Mouse (Mus musculus) heart, adult 2 months (tissue): Measurements from ENCODE around the gene Cdh5. TPM values are rescaled to one million over a fixed set of nuclear protein-coding genes. Genes with fewer than 3 reads are reported as not detected.

Experiments used
- DNase-seq, 2 experiments: peaks; one replicate each; pipeline ENCODE4 v3.0.0; 2021
- H3K27ac ChIP-seq: fragments of 200-600 bp; 2 replicates; pipeline ENCODE4 v1.8.1; 2022
- H3K27me3 ChIP-seq: fragments of 200-500 bp; 2 replicates; pipeline ENCODE4 v1.6.1; 2012; ENCODE audit warnings: mild to moderate bottlenecking, low read length, inconsistent platforms, mixed read lengths; ENCODE audit not compliant: control insufficient read depth, insufficient read depth
- H3K36me3 ChIP-seq: fragments of 200-500 bp; 2 replicates; pipeline ENCODE4 v1.6.1; 2012; ENCODE audit warnings: low read length, inconsistent platforms; ENCODE audit not compliant: control insufficient read depth, insufficient read depth
- H3K4me1 ChIP-seq: fragments of 200-500 bp; 2 replicates; pipeline ENCODE4 v1.6.1; 2011; ENCODE audit warnings: low read length; ENCODE audit not compliant: control insufficient read depth, insufficient read depth
- H3K4me3 ChIP-seq: fragments of 200-600 bp; 2 replicates; pipeline ENCODE4 v1.8.1; 2022
- H3K79me2 ChIP-seq: fragments of 200-500 bp; replicated peaks from 2 replicates; pipeline ENCODE4 v1.6.1; 2012; ENCODE audit warnings: mild to moderate bottlenecking, inconsistent platforms, low read length, moderate library complexity, mixed read lengths; ENCODE audit not compliant: control insufficient read depth, insufficient read depth
- H3K9ac ChIP-seq: fragments of 200-500 bp; 2 replicates; pipeline ENCODE4 v1.6.1; 2012; ENCODE audit warnings: low read depth, mild to moderate bottlenecking, control low read depth, inconsistent platforms, low read length, mixed read lengths
- CTCF ChIP-seq: fragments of 200-600 bp; IDR thresholded peaks from 2 replicates; pipeline ENCODE4 v1.8.1; 2022; ENCODE audit warnings: antibody characterized with exemption, mild to moderate bottlenecking, moderate library complexity
- EP300 ChIP-seq: fragments of 200-500 bp; IDR thresholded peaks from 2 replicates; pipeline ENCODE4 v1.6.1; 2011; ENCODE audit warnings: low read depth, low read length, control low read depth; ENCODE audit not compliant: insufficient read depth
- POLR2A ChIP-seq: fragments of 200-500 bp; IDR thresholded peaks from 2 replicates; pipeline ENCODE4 v1.6.1; 2011; ENCODE audit warnings: mild to moderate bottlenecking, low read depth, low read length, control low read depth; ENCODE audit not compliant: insufficient read depth
- WGBS: fragments of 180-500 bp; shearing (Covaris S2); methylation state at CpG from one replicate; pipeline ENCODE4 v1.1.7; 2018; 5-methylcytosine and 5-hydroxymethylcytosine counted together
- intact Hi-C: fragments of 180-260 bp; cut with DNase I; formaldehyde crosslinking; loops from one replicate; pipeline ENCODE4 v1.15.1; 2025
- polyA plus RNA-seq: library from polyadenylated mRNA; depleted of rRNA; stranded (reverse); fragments of >200 nt; gene quantifications from 2 replicates; pipeline ENCODE4 v1.2.3, GENCODE M21; 2012
- total RNA-seq, 2 experiments: library from RNA; stranded (reverse); gene quantifications; 2 replicates each; pipeline ENCODE4 v1.2.3; 2021

The Cdh5 gene
- total and polyA plus RNA-seq, 3 experiments: 112 to 115 (median 113) TPM

- Histone ChIP-seq H3K9ac (no peak overlapping the region), H3K27ac (peak overlapping the region; percentile 45), H3K4me3 (peak overlapping the region; percentile 28; the same call in 1 of the 2 replicates), H3K79me2 (peaks cover 1% of the 10 kb centered on the region; the same call in 1 of the 2 replicates), H3K4me1 (peaks cover 19% of the 10 kb centered on the region), H3K36me3 (peaks cover 13% of the 10 kb centered on the region), H3K27me3 (no peaks in the 10 kb centered on the region)
- DNase-seq: no peak
- intact Hi-C loops: loop anchor here (10.0 kb wide), 2 partner anchors 228 to 458 kb away; partner anchors contain the start of gene Cmtm3
- no peak for TF ChIP-seq EP300
- TF ChIP-seq POLR2A: no peak
- TF ChIP-seq CTCF: no peak
These were observed 5.7 kb downstream of the Cdh5 start for GRCm38 (mm10) chr8:104107111-104107510.

DNA sequence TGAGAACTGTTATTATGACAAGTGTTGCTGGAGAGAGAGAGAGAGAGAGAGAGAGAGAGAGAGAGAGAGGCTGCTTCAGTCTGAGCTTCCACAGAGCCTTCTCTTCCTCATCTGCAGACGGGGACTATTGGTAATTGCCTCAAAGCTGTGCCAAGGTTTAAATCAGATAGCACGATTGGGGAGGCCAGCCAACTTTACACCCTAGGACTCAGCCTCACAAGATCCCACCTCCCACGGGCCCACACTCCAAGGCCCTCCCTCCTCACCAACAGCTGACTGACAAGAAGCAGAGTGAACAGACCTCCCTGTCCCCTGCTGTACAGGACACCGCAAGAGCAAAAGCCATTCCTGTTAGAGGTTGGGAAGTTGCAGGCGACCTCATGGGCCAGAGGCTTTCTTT lies 6.6 kb downstream of the Cdh5 start:
- Histone ChIP-seq H3K4me3 (peak overlapping the region; percentile 22; the same call in 1 of the 2 replicates), H3K27me3 (no peaks in the 10 kb centered on the region), H3K27ac (0 out of 2 replicates have a peak overlapping the region, but pooled peaks have one; percentile 11), H3K36me3 (peaks cover 16% of the 10 kb centered on the region), H3K4me1 (peaks cover 21% of the 10 kb centered on the region), H3K79me2 (no peaks in the 10 kb centered on the region; the same call in 1 of the 2 replicates), H3K9ac (peak overlapping the region; percentile 14; the same call in 1 of the 2 replicates)
- 24% methylated on average over 5 of the region's 5 CpGs for WGBS
- no peak for TF ChIP-seq EP300
- no peak for TF ChIP-seq CTCF
- TF ChIP-seq POLR2A: no peak
- no peak for DNase-seq
- intact Hi-C loops: loop anchor here (10.0 kb wide), 2 partner anchors 227 to 457 kb away; partner anchors contain the start of gene Cmtm3

DNA sequence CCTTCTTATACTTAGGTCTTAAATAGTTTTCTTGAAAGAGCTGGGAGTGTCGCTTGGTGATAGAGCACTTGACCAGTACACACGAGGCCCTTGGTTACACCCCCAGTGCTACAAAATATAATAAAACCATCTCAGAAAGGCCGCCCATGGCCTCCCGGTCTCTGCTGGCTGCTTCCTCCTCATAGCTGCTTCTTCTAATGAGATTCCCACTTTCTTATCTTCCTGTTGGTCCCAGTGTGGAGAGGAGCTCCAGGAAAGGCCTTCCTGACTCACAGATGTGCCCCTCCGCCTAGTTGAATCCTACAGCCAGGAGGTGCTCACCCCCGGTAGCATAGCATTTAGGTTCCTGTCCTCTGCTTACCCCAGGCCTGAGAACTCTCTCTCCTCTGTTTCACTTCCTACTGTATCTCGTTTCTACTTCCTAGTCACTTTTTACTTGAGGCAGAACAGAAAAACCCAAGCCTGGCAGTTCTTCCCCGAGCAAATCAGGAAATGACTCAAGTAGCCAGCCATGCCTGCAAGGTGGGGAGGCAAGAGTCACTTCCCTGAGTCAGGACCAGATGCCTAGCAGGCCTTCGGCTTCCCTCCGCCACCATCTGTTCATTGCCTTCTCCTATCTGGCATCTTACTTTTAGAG lies 9.2 kb downstream of the Cdh5 start:
- Histone ChIP-seq H3K4me1 (peaks cover 20% of the 10 kb centered on the region), H3K27me3 (no peaks in the 10 kb centered on the region), H3K4me3 (peak overlapping the region; percentile 8; the same call in 1 of the 2 replicates), H3K9ac (no peak overlapping the region), H3K79me2 (peaks cover 3% of the 10 kb centered on the region; the same call in 1 of the 2 replicates), H3K27ac (peak overlapping the region; percentile 45), H3K36me3 (peaks cover 26% of the 10 kb centered on the region)
- intact Hi-C loops: no loop called here
- TF ChIP-seq CTCF (no peak), EP300 (no peak), POLR2A (no peak)
- WGBS: 43% methylated on average over 10 of the region's 10 CpGs
- DNase-seq: peak in 1 of 2 experiments; percentile 61

DNA sequence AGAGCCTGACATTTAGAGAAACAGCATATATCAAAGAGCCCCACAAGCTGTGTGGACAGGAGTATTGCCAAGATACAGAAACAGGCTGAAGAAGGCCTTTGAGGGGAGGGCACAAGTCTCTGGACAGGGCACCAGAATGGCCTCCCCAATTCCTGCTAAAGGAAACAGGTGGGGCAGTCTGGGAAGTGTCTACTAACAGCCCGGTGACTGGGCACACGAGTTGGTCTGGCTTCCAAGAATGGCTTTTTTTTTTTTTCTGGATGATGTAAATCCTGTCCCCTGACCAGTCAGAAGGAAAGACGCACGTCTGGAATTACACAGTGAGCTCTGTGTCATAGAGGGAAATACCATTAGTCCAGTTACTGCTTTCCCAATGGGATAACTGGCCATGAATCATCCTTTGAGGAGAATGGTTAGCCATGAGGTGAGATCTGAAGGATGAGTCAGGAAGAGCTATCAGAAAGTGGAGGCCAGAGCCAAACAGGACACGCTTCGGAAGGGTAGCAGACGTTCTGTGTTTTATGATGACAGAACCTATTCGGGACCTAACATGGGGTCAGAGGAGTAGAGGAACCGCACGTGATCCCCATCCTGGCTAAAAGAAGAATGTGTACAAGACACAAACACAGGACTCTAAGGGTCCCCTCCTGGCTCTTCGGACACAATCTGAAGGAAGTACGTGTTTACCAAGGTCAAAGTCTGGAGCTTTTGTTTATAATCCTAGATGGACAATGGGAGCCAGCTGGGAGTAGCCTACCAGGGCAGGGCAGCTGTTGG lies 20.4 kb downstream of the Cdh5 start:
- no peak overlapping the region for H3K9ac ChIP-seq
- intact Hi-C loops: no loop called here
- H3K27me3 ChIP-seq: no peaks in the 10 kb centered on the region
- DNase-seq: no peak
- peaks cover 23% of the 10 kb centered on the region for H3K36me3 ChIP-seq
- TF ChIP-seq CTCF: no peak
- no peak for TF ChIP-seq POLR2A
- no peak for TF ChIP-seq EP300
- WGBS: 44% methylated on average over 12 of the region's 12 CpGs
- peaks cover 4% of the 10 kb centered on the region; the same call in 1 of the 2 replicates for H3K79me2 ChIP-seq
- peaks cover 17% of the 10 kb centered on the region for H3K4me1 ChIP-seq
- no peak overlapping the region for H3K4me3 ChIP-seq
- H3K27ac ChIP-seq: peak overlapping the region; percentile 4; the same call in 1 of the 2 replicates

GRCm38 (mm10) chr8:104123080-104123657 lies 21.7 kb downstream of the Cdh5 start:
- no peak for TF ChIP-seq POLR2A
- TF ChIP-seq EP300: no peak
- TF ChIP-seq CTCF: no peak
- Histone ChIP-seq H3K27me3 (no peaks in the 10 kb centered on the region), H3K27ac (no peak overlapping the region), H3K79me2 (peaks cover 4% of the 10 kb centered on the region; the same call in 1 of the 2 replicates), H3K4me1 (peaks cover 17% of the 10 kb centered on the region), H3K36me3 (peaks cover 23% of the 10 kb centered on the region), H3K9ac (no peak overlapping the region), H3K4me3 (no peak overlapping the region)
- intact Hi-C loops: no loop called here
- no peak for DNase-seq
- WGBS: 86% methylated on average over 2 of the region's 2 CpGs
